Mouse (Mus musculus) hindbrain, embryonic 16.5 days (tissue): ENCODE measurements at regions not wholly inside any gene's neighbourhood (a gene's known extent, or its start where the extent isn't known, plus 50 kb on each side); places are given as distances from the start of the nearest gene placed in this dataset.
A peak's percentile ranks its signal among the peaks of the same experiment; 100 is the strongest.

Source experiments
- ATAC-seq: fragments of 200-750 bp; cut with Nextera tagmentation; 2 replicates; pipeline ENCODE4 v1.8.0; 2017; ENCODE audit warnings: moderate TSS enrichment, moderate library complexity
- H3K27ac ChIP-seq: fragments of 300-500 bp; sonication (generic); 2 replicates; pipeline ENCODE4 v1.5.1; 2014; ENCODE audit warnings: low read depth, mild to moderate bottlenecking, control low read depth, low read length, moderate library complexity
- H3K27me3 ChIP-seq: fragments of 300-500 bp; sonication (generic); replicated peaks from 2 replicates; pipeline ENCODE4 v1.6.1; 2014; ENCODE audit warnings: low read length; ENCODE audit not compliant: control insufficient read depth, insufficient read depth
- H3K36me3 ChIP-seq: fragments of 300-500 bp; sonication (generic); 2 replicates; pipeline ENCODE4 v1.6.1; 2014; ENCODE audit warnings: mild to moderate bottlenecking, low read length, moderate library complexity, mixed read lengths; ENCODE audit not compliant: control insufficient read depth, insufficient read depth
- H3K4me1 ChIP-seq: fragments of 300-500 bp; sonication (generic); 2 replicates; pipeline ENCODE4 v1.6.1; 2014; ENCODE audit warnings: low read depth, low read length; ENCODE audit not compliant: control insufficient read depth, insufficient read depth
- H3K4me2 ChIP-seq: fragments of 300-500 bp; sonication (generic); 2 replicates; pipeline ENCODE4 v1.6.1; 2014; ENCODE audit warnings: mild to moderate bottlenecking, low read length, control low read depth, moderate library complexity
- H3K4me3 ChIP-seq: fragments of 300-500 bp; sonication (generic); 2 replicates; pipeline ENCODE4 v1.5.1; 2014; ENCODE audit warnings: mild to moderate bottlenecking, low read length, control low read depth, moderate library complexity
- H3K9ac ChIP-seq: fragments of 300-500 bp; sonication (generic); 2 replicates; pipeline ENCODE4 v1.6.1; 2014; ENCODE audit warnings: low read depth, mild to moderate bottlenecking, control low read depth, low read length, moderate library complexity
- H3K9me3 ChIP-seq: fragments of 300-500 bp; sonication (generic); 2 replicates; pipeline ENCODE4 v1.6.1; 2014; ENCODE audit warnings: mild to moderate bottlenecking, low read length, moderate library complexity; ENCODE audit not compliant: control insufficient read depth
- WGBS: fragments of 180-500 bp; shearing (Covaris S2); extraction: QIAGEN DNeasy Blood & Tissue Kit; methylation state at CpG from one replicate; pipeline ENCODE4 v1.1.7; 2014; 5-methylcytosine and 5-hydroxymethylcytosine counted together

GRCm38 (mm10) chr11:109046446-109046845 is 97.7 kb downstream of the E030025P04Rik start:
- no peak for ATAC-seq
- no peak overlapping the region for H3K4me3 ChIP-seq
- no peaks in the 10 kb centered on the region for H3K4me1 ChIP-seq
- no peak overlapping the region for H3K4me2 ChIP-seq
- no peaks in the 10 kb centered on the region for H3K9me3 ChIP-seq
- 52% methylated on average over 1 of the region's 1 CpGs for WGBS
- no peaks in the 10 kb centered on the region for H3K27me3 ChIP-seq
- H3K27ac ChIP-seq = no peak overlapping the region
- no peaks in the 10 kb centered on the region for H3K36me3 ChIP-seq
- H3K9ac ChIP-seq = no peak overlapping the region

- peak; percentile 88 for ATAC-seq
- H3K27me3 ChIP-seq = no peaks in the 10 kb centered on the region
- no peak overlapping the region for H3K4me3 ChIP-seq
- no peaks in the 10 kb centered on the region for H3K4me1 ChIP-seq
- H3K9ac ChIP-seq = no peak overlapping the region
- 0 out of 2 replicates have a peak overlapping the region, but pooled peaks have one; percentile 17 for H3K27ac ChIP-seq
- H3K9me3 ChIP-seq = no peaks in the 10 kb centered on the region
- H3K36me3 ChIP-seq = no peaks in the 10 kb centered on the region
- WGBS = 29% methylated on average over 7 of the region's 7 CpGs
- H3K4me2 ChIP-seq = no peak overlapping the region
These were observed 103.7 kb downstream of the E030025P04Rik start for GRCm38 (mm10) chr11:109040519-109040916.

- no peak for ATAC-seq
- no peaks in the 10 kb centered on the region for H3K27me3 ChIP-seq
- no peak overlapping the region for H3K4me2 ChIP-seq
- WGBS = 46% methylated on average over 6 of the region's 6 CpGs
- no peaks in the 10 kb centered on the region for H3K9me3 ChIP-seq
- H3K9ac ChIP-seq = no peak overlapping the region
- H3K27ac ChIP-seq = peak overlapping the region; percentile 29; the same call in 1 of the 2 replicates
- H3K36me3 ChIP-seq = no peaks in the 10 kb centered on the region
- H3K4me1 ChIP-seq = no peaks in the 10 kb centered on the region
- no peak overlapping the region for H3K4me3 ChIP-seq
These were observed 104.2 kb downstream of the E030025P04Rik start for GRCm38 (mm10) chr11:109039792-109040518.

- H3K27ac ChIP-seq = peak overlapping the region; percentile 29; the same call in 1 of the 2 replicates
- 78% methylated on average over 10 of the region's 10 CpGs for WGBS
- ATAC-seq = no peak
These were observed 104.9 kb downstream of the E030025P04Rik start for GRCm38 (mm10) chr11:109039060-109039791.

GRCm38 (mm10) chr11:109038136-109038535 is 106.0 kb downstream of the E030025P04Rik start:
- Histone ChIP-seq H3K4me2 (no peak overlapping the region), H3K36me3 (no peaks in the 10 kb centered on the region), H3K27me3 (no peaks in the 10 kb centered on the region), H3K27ac (no peak overlapping the region), H3K4me1 (no peaks in the 10 kb centered on the region; the same call in 1 of the 2 replicates), H3K9ac (no peak overlapping the region), H3K9me3 (no peaks in the 10 kb centered on the region), H3K4me3 (no peak overlapping the region)
- no peak for ATAC-seq
- WGBS = 83% methylated on average over 7 of the region's 7 CpGs

More at GRCm38 (mm10) chr11:109039060-109039791, 104.9 kb downstream of the E030025P04Rik start:
- H3K27me3 ChIP-seq = no peaks in the 10 kb centered on the region
- H3K4me3 ChIP-seq = no peak overlapping the region
- H3K9me3 ChIP-seq = no peaks in the 10 kb centered on the region
- H3K4me2 ChIP-seq = no peak overlapping the region
- H3K36me3 ChIP-seq = no peaks in the 10 kb centered on the region
- no peak overlapping the region for H3K9ac ChIP-seq
- no peaks in the 10 kb centered on the region; the same call in 1 of the 2 replicates for H3K4me1 ChIP-seq

- H3K4me1 ChIP-seq = no peaks in the 10 kb centered on the region; the same call in 1 of the 2 replicates
- no peak overlapping the region for H3K27ac ChIP-seq
- no peak for ATAC-seq
- H3K9me3 ChIP-seq = no peaks in the 10 kb centered on the region
- no peak overlapping the region for H3K9ac ChIP-seq
- WGBS = 60% methylated on average over 1 of the region's 1 CpGs
- H3K27me3 ChIP-seq = no peaks in the 10 kb centered on the region
- H3K4me3 ChIP-seq = no peak overlapping the region
- no peaks in the 10 kb centered on the region for H3K36me3 ChIP-seq
- H3K4me2 ChIP-seq = no peak overlapping the region
These were observed 109.6 kb downstream of the E030025P04Rik start for GRCm38 (mm10) chr11:109034596-109034995.

- 24% methylated on average over 4 of the region's 4 CpGs for WGBS
- Histone ChIP-seq H3K9ac (no peak overlapping the region), H3K4me2 (no peak overlapping the region), H3K27ac (0 out of 2 replicates have a peak overlapping the region, but pooled peaks have one; percentile 9), H3K4me3 (no peak overlapping the region), H3K9me3 (no peaks in the 10 kb centered on the region), H3K36me3 (no peaks in the 10 kb centered on the region), H3K27me3 (no peaks in the 10 kb centered on the region), H3K4me1 (no peaks in the 10 kb centered on the region; the same call in 1 of the 2 replicates)
- ATAC-seq = no peak
These were observed 110.1 kb downstream of the E030025P04Rik start for GRCm38 (mm10) chr11:109034072-109034471.

- no peak overlapping the region for H3K9ac ChIP-seq
- H3K27me3 ChIP-seq = no peaks in the 10 kb centered on the region
- no peaks in the 10 kb centered on the region for H3K9me3 ChIP-seq
- H3K27ac ChIP-seq = peak overlapping the region; percentile 52
- H3K4me2 ChIP-seq = no peak overlapping the region
- peak; percentile 92 for ATAC-seq
- H3K4me1 ChIP-seq = no peaks in the 10 kb centered on the region; the same call in 1 of the 2 replicates
- 21% methylated on average over 6 of the region's 6 CpGs for WGBS
- no peaks in the 10 kb centered on the region for H3K36me3 ChIP-seq
- no peak overlapping the region for H3K4me3 ChIP-seq
These were observed 111.4 kb downstream of the E030025P04Rik start for GRCm38 (mm10) chr11:109032729-109033128.

- no peak overlapping the region for H3K9ac ChIP-seq
- H3K4me3 ChIP-seq = no peak overlapping the region
- no peak overlapping the region for H3K4me2 ChIP-seq
- H3K9me3 ChIP-seq = no peaks in the 10 kb centered on the region
- no peaks in the 10 kb centered on the region for H3K27me3 ChIP-seq
- H3K4me1 ChIP-seq = no peaks in the 10 kb centered on the region; the same call in 1 of the 2 replicates
- 35% methylated on average over 3 of the region's 3 CpGs for WGBS
- no peaks in the 10 kb centered on the region for H3K36me3 ChIP-seq
- ATAC-seq = no peak
- no peak overlapping the region for H3K27ac ChIP-seq
These were observed 110.3 kb downstream of the Axin2 start for GRCm38 (mm10) chr11:109030486-109030885.
